Mouse (Mus musculus): ENCODE results near the gene Rps11.
"Not testable (repeated sequence)": the region's sequence is repeated elsewhere in the genome, so short reads cannot be mapped to it uniquely, and the experiment has no call there.

Gene Rps11

DNA sequence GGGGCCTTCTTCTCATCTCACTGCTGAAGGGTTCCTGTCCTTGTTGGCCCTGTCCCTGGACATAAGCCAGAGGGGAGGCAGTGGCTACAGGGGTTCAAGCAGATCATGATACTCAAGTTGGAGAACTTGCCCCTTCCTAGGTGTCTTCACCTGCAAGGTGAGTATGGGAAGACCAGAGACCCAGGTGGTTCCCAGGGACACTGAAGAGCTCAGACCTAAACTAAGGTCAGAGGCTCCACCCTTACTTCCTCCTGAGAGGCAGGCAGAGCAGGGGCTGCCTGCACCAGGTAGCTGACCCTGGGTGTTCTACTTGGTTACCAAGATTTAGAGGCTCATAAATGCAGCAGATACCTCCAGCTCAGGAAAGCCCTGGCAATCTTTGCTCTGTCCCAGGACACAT lies 2.3 kb downstream of the Rps11 start:
- in situ Hi-C loops (cut with MboI; ENCODE audit: low pct_unique_long_range_greater_than_20kb in 1 of 2, low sequenced_read_pairs in 2 of 2, unreplicated experiment in 1 of 2): no loop called here

GRCm38 (mm10) chr7:45121404-45121803 lies 2.8 kb downstream of the Rps11 start:
- in situ Hi-C loops (cut with MboI; ENCODE audit: low pct_unique_long_range_greater_than_20kb in 1 of 2, low sequenced_read_pairs in 2 of 2, unreplicated experiment in 1 of 2): no loop called here

DNA sequence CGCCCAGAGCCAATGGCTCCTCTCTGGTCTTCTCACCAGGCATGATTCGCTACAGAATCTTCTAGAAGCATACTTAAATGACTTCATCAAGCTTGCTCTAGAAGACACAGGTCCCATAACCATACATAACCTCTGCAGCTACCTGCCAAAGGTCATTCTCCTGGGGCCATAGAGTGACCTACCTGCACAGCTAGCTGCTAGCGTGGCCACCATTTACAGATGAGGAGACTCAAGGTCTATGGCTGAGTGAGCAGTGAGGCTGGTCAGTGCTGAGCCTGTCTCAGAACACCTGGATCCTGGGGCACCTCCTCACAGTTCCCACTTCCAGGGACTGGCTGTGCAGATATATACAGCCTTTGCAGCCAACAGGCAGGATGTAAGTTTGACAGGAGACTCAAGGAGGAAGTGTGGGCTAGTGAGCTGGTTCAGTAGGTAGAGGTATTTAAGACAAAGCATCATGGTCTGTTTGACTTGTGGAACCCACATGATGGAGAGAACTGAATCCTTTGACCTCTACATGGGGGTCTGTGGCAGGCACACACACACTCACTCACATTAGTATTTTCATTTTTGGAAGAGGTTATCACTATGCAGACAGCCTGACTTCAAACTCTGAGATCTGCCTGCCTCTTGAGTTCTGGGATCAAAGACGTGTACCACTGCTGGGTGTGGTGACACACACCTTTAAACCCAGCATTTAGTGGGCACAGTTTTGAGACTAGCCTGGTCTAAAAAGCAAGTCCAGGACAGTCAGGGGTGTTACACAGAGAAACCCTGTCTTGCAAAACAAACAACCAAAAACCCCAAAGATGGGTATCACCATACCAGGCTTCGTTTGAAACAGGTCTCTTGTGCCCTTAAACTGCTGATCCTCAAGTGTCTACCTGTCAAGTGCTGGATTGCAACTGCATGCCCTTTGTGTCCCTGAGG lies 4.2 kb downstream of the Rps11 start:
- in situ Hi-C loops (cut with MboI; ENCODE audit: low pct_unique_long_range_greater_than_20kb in 1 of 2, low sequenced_read_pairs in 2 of 2, unreplicated experiment in 1 of 2): no loop called here

- in situ Hi-C loops (cut with MboI; ENCODE audit: low pct_unique_long_range_greater_than_20kb in 1 of 2, low sequenced_read_pairs in 2 of 2, unreplicated experiment in 1 of 2): no loop called here
These were observed 5.9 kb downstream of the Rps11 start for GRCm38 (mm10) chr7:45118336-45118735.

DNA sequence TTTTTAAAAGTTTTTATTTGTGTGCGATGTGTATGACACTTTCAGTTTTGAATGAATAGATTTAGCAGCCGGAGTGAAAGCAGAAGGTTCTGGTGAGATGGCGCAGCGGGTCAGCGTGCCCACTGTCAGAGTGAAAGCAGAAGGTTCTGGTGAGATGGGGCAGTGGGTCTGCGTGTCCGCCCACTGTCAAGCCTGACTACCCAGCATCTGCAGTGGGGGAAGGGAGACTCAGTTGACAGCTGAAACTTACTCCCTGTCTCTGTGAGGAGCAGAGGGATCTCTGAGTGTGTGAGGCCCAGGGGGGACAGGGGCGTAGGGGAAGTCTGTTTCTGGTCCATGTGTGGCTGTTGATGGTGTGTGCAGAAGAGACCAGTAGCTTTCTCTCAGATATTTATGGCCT lies 6.7 kb downstream of the Rps11 start:
- in situ Hi-C loops (cut with MboI; ENCODE audit: low pct_unique_long_range_greater_than_20kb in 1 of 2, low sequenced_read_pairs in 2 of 2, unreplicated experiment in 1 of 2): no loop called here

- in situ Hi-C loops (cut with MboI; ENCODE audit: low pct_unique_long_range_greater_than_20kb in 1 of 2, low sequenced_read_pairs in 2 of 2, unreplicated experiment in 1 of 2): no loop called here
These were observed 10.8 kb downstream of the Rps11 start for GRCm38 (mm10) chr7:45113476-45113875.

GRCm38 (mm10) chr7:45112529-45112928 lies 11.7 kb downstream of the Rps11 start:
- in situ Hi-C loops (cut with MboI; ENCODE audit: low pct_unique_long_range_greater_than_20kb in 1 of 2, low sequenced_read_pairs in 2 of 2, unreplicated experiment in 1 of 2): no loop called here

GRCm38 (mm10) chr7:45111940-45112339 lies 12.3 kb downstream of the Rps11 start:
- in situ Hi-C loops (cut with MboI; ENCODE audit: low pct_unique_long_range_greater_than_20kb in 1 of 2, low sequenced_read_pairs in 2 of 2, unreplicated experiment in 1 of 2): no loop called here

- in situ Hi-C loops (cut with MboI; ENCODE audit: low pct_unique_long_range_greater_than_20kb in 1 of 2, low sequenced_read_pairs in 2 of 2, unreplicated experiment in 1 of 2): not testable (repeated sequence)
These were observed 14.2 kb downstream of the Rps11 start for GRCm38 (mm10) chr7:45110089-45110488.

- in situ Hi-C loops (cut with MboI; ENCODE audit: low pct_unique_long_range_greater_than_20kb in 1 of 2, low sequenced_read_pairs in 2 of 2, unreplicated experiment in 1 of 2): no loop called here
These were observed 17.1 kb downstream of the Rps11 start for GRCm38 (mm10) chr7:45107052-45107645.

- in situ Hi-C loops (cut with MboI; ENCODE audit: low pct_unique_long_range_greater_than_20kb in 1 of 2, low sequenced_read_pairs in 2 of 2, unreplicated experiment in 1 of 2): no loop called here
These were observed 17.8 kb downstream of the Rps11 start for GRCm38 (mm10) chr7:45106441-45106840.

DNA sequence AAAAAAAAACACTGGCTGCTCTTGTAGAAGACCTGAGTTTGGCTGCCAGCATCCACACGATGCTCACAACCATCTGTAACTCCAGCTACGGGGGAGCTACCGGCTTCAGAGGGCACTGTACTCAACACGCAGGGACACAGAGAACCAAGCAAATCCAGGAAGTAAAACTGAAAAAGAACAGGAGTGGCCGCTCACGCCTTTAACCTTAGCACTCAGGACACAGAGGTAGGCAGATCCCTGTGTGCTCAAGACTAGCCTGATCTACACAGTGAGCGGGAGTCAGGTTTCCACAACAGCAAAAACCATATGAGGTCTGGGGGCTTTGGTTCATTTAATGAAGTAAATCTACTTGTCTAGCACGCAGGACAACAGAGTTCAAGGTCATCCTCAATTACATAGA lies 18.7 kb downstream of the Rps11 start:
- in situ Hi-C loops (cut with MboI; ENCODE audit: low pct_unique_long_range_greater_than_20kb in 1 of 2, low sequenced_read_pairs in 2 of 2, unreplicated experiment in 1 of 2): no loop called here

DNA sequence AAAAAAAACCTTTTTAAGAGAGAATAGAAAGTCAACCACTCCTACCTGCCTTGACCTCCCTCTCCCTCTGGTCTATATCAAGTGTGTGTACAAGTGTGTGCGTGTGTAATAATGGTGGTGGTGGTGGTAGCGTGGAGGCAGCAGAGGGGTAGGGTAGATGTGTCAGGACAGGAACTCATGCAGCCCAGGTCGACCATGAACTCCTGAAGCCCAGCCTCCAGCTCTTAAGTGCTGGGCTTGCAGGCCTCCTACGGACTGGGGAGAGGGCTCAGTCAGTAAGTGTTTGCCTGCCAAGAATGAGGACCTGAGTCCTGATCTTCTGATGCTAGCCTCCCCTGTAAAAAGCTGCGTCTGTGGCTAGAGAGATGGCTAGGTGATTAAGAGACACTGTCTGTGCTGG lies 19.3 kb downstream of the Rps11 start:
- in situ Hi-C loops (cut with MboI; ENCODE audit: low pct_unique_long_range_greater_than_20kb in 1 of 2, low sequenced_read_pairs in 2 of 2, unreplicated experiment in 1 of 2): no loop called here

- in situ Hi-C loops (cut with MboI; ENCODE audit: low pct_unique_long_range_greater_than_20kb in 1 of 2, low sequenced_read_pairs in 2 of 2, unreplicated experiment in 1 of 2): no loop called here
These were observed 20.5 kb downstream of the Rps11 start, which contains the start of gene Fcgrt for GRCm38 (mm10) chr7:45103652-45104180. Gene Fcgrt (minus strand): TSS chr7:45103851.

DNA sequence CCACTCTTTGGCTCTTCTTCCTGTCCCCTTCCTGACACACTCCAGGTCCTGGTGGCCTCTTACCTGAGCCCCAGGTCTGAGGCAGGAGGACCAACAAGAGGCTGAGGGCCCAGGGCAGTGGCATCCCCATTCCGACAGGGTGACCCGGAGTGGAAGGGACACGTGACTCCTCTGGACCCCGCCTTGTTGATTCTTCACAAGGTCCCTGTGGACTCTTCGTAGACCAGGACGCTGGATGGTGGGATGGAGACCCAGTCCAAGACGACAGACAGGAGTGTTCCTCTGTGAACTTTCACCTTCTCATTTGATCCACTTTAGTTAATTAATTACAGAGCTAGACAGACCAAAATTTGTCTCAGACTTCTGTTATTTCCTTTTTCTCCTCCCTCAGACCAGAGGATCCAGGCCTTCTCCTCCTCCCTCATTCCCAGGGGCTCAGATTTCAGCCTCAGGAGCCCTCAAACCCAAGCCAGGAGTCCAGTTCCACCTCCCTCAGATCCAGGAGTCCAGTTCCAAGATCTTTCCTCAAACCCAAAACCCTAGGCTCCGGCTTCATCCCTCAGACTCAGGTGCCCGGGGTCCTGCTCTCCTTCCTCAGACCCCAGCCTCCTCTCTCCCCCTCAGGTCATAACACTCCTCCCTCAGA lies 21.2 kb downstream of the Rps11 start:
- in situ Hi-C loops (cut with MboI; ENCODE audit: low pct_unique_long_range_greater_than_20kb in 1 of 2, low sequenced_read_pairs in 2 of 2, unreplicated experiment in 1 of 2): no loop called here

DNA sequence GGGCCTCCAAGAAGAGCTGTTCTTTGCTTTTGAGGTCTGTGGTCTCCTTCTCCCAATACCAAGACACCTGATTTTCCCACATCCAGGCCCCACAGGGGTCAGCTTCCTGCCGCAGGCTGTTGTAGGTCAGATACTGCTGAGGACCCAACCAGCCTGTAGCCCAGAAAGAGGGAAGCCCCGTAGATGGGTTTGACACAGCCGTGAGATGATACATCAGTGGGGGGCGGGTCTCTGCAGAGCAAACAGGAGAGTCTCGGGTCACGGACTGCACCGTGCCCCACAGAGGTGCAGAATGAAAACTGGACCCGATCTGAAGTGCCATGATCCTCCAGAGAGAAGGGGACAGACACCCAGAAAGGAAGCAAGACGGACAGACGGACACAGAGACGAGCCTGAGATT lies 21.8 kb downstream of the Rps11 start:
- in situ Hi-C loops (cut with MboI; ENCODE audit: low pct_unique_long_range_greater_than_20kb in 1 of 2, low sequenced_read_pairs in 2 of 2, unreplicated experiment in 1 of 2): no loop called here

DNA sequence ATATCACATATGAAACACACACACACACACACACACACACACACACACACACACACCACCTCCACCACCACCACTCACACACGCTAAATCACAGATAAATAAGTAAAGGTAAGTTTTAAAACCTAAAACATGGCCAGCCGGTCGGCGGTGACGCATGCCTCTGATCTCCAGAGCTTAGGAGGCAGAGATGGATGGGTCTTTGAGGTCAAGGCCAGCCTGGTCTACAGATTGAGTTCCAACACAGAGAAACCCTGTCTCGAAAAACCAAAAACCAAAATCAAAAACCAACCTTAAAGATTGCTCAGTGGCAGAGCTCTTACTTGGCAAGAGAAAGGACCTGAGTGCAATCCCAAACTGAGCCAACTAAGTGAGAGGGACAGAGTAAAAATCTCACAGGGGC lies 24.2 kb downstream of the Rps11 start:
- in situ Hi-C loops (cut with MboI; ENCODE audit: low pct_unique_long_range_greater_than_20kb in 1 of 2, low sequenced_read_pairs in 2 of 2, unreplicated experiment in 1 of 2): no loop called here

GRCm38 (mm10) chr7:45098541-45099240 lies 25.5 kb downstream of the Rps11 start:
- in situ Hi-C loops (cut with MboI; ENCODE audit: low pct_unique_long_range_greater_than_20kb in 1 of 2, low sequenced_read_pairs in 2 of 2, unreplicated experiment in 1 of 2): no loop called here

DNA sequence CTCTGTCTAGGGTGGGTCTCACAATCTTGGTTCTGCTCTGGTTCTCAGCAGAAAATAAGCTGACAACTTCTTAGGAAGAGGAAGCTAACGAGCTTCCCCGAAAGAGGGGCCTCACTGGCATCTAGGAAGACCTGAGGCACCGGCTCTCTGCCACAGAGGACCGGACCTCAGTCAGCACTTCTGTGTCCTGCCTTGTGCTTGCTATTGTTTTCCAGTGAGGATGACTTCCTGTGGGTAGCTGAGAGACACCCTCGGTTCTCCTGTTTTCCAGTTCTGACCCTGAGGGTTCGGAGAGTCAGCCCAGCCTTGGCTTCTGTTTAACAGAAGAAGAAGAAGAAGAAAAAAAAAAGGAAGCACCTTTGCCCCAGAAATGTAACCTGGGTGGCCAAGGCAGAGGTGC lies 26.8 kb downstream of the Rps11 start:
- in situ Hi-C loops (cut with MboI; ENCODE audit: low pct_unique_long_range_greater_than_20kb in 1 of 2, low sequenced_read_pairs in 2 of 2, unreplicated experiment in 1 of 2): no loop called here

All from mouse embryonic stem cell (cell line).